Mouse (Mus musculus): ENCODE results near the gene Hoxb8. TPM values are rescaled to one million over a fixed set of nuclear protein-coding genes. Genes with fewer than 3 reads are reported as not detected.

The Hoxb8 gene
- 0.06 TPM in 1 of 2 replicates, not detected in the other for polyA plus RNA-seq (2012; rRNA removed)

GRCm38 (mm10) chr11:96281855-96282570, at the start of gene Hoxb8:
Gene Hoxb8 (plus strand): TSS chr11:96281905.

GRCm38 (mm10) chr11:96270996-96271540, 10.6 kb upstream of the Hoxb8 start, which contains the start of gene Hoxb9:
Gene Hoxb9 (plus strand): TSS chr11:96271457.

GRCm38 (mm10) chr11:96285771-96286738, 4.3 kb downstream of the Hoxb8 start, which contains the start of gene Hoxb7:
Gene Hoxb7 (plus strand): TSS chr11:96286623.

GRCm38 (mm10) chr11:96291681-96292564, 10.2 kb downstream of the Hoxb8 start, which contains the start of gene Hoxb6:
Gene Hoxb6 (plus strand): TSS chr11:96292476.

GRCm38 (mm10) chr11:96303151-96304099, 21.7 kb downstream of the Hoxb8 start, which contains the start of gene Hoxb5:
Gene Hoxb5 (plus strand): TSS chr11:96303336.

GRCm38 (mm10) chr11:96317608-96318367, 36.1 kb downstream of the Hoxb8 start, which contains the start of gene Hoxb4:
Gene Hoxb4 (plus strand): TSS chr11:96318267.

GRCm38 (mm10) chr11:96323154-96323553, 41.4 kb downstream of the Hoxb8 start, which contains the start of gene Hoxb3:
Gene Hoxb3 (plus strand): TSS chr11:96323326.

Other genes with a start within 250 kb of the Hoxb8 start
- gene Snf8, start 247.0 kb upstream of the Hoxb8 start, polyA plus RNA-seq (2012; rRNA removed): 64.0 and 67.4 TPM in 2 replicates
- 71.3 and 77.1 TPM in 2 replicates for gene Ube2z, start 216.5 kb upstream of the Hoxb8 start, polyA plus RNA-seq (2012; rRNA removed)
- 413 and 429 TPM in 2 replicates for gene Atp5g1, start 206.2 kb upstream of the Hoxb8 start, polyA plus RNA-seq (2012; rRNA removed)
- gene Calcoco2, start 169.9 kb upstream of the Hoxb8 start, polyA plus RNA-seq (2012; rRNA removed): 0.05 TPM in 1 of 2 replicates, not detected in the other
- gene Ttll6, start 148.1 kb upstream of the Hoxb8 start, polyA plus RNA-seq (2012; rRNA removed): 0.69 and 0.98 TPM in 2 replicates
- 0.03 TPM in 1 of 2 replicates, not detected in the other for gene Hoxb13, start 87.6 kb upstream of the Hoxb8 start, polyA plus RNA-seq (2012; rRNA removed)
- 0.03 TPM in 2 replicates for gene Hoxb9, start 10.4 kb upstream of the Hoxb8 start, polyA plus RNA-seq (2012; rRNA removed)
- 0.17 TPM in 1 of 2 replicates, not detected in the other for gene Hoxb7, start 4.7 kb downstream of the Hoxb8 start, polyA plus RNA-seq (2012; rRNA removed)
- 0.21 TPM in 1 of 2 replicates, not detected in the other for gene Hoxb6, start 10.6 kb downstream of the Hoxb8 start, polyA plus RNA-seq (2012; rRNA removed)
- 0.04 and 0.12 TPM in 2 replicates for gene Hoxb5, start 21.4 kb downstream of the Hoxb8 start, polyA plus RNA-seq (2012; rRNA removed)
- 0.04 and 0.09 TPM in 2 replicates for gene Hoxb4, start 36.4 kb downstream of the Hoxb8 start, polyA plus RNA-seq (2012; rRNA removed)
- gene Hoxb3, start 41.4 kb downstream of the Hoxb8 start, polyA plus RNA-seq (2012; rRNA removed): 0.23 and 1.9 TPM in 2 replicates
- gene Hoxb2, start 68.6 kb downstream of the Hoxb8 start, polyA plus RNA-seq (2012; rRNA removed): 0.27 and 1.5 TPM in 2 replicates
- gene Hoxb1, start 83.8 kb downstream of the Hoxb8 start, polyA plus RNA-seq (2012; rRNA removed): not detected in 2 replicates
- gene Skap1, start 182.7 kb downstream of the Hoxb8 start, polyA plus RNA-seq (2012; rRNA removed): 2.7 and 2.9 TPM in 2 replicates